Comparison of ENCODE assay signal across 31 mouse cellular contexts in genomic region chr2:181340426-181340825, GRCm38 (mm10). TPM values are rescaled to one million over a fixed set of nuclear protein-coding genes. Genes with fewer than 3 reads are reported as not detected.
A peak's percentile ranks its signal among the peaks of the same experiment; 100 is the strongest.
DNase-seq lines count a peak whose midpoint lies in the region; ATAC-seq and TF ChIP-seq lines count a peak whose summit lies in the region.
"Had no signal": no experiment of that assay in that cellular context is flagged by ENCODE, and none has a peak within 500 bp of the region (broad histone marks: within the 10 kb centered on the region; RNA-seq: fewer than 3 reads in every experiment).

No protein-coding gene starts in this region.

- H3K36me3 ChIP-seq in hindbrain, postnatal 0 days (ENCODE audit: insufficient read depth, low read length): peaks cover 48% of the 10 kb centered on the region
- H3K36me3 ChIP-seq in hindbrain, embryonic 14.5 days (replicated peaks; ENCODE audit: control insufficient read depth, insufficient read depth): peaks cover 84% of the 10 kb centered on the region

- ATAC-seq in hindbrain, postnatal 0 days: 0 out of 2 replicates have a peak, but pooled peaks have one; percentile 53
- ATAC-seq in hindbrain, embryonic 14.5 days (ENCODE audit: low FRiP score): no peak
- ATAC-seq: CD4-positive, CD25-positive, alpha-beta regulatory T cell, adult 4 months; forebrain, postnatal 0 days; intestine, embryonic 16.5 days; midbrain, embryonic 15.5 days had no signal

- 61% methylated on average over 4 of the region's 4 CpGs for WGBS in hindbrain, postnatal 0 days
- 82% methylated on average over 4 of the region's 4 CpGs for WGBS in hindbrain, embryonic 14.5 days
- WGBS in cerebellum, adult 2 months: 15% methylated on average over 4 of the region's 4 CpGs

- H3K27ac ChIP-seq in hindbrain, postnatal 0 days: no peak overlapping the region
- no peak overlapping the region for H3K27ac ChIP-seq in hindbrain, embryonic 14.5 days
- peak overlapping the region; percentile 46 for H3K27ac ChIP-seq in cerebellum, adult 2 months (ENCODE audit: insufficient read depth, low read length)
- H3K27ac ChIP-seq: embryonic facial prominence, embryonic 15.5 days; forebrain, embryonic 12.5 days; heart, embryonic 10.5 days; heart, embryonic 15.5 days; limb, embryonic 10.5 days; limb, embryonic 15.5 days; liver, embryonic 14.5 days; midbrain, embryonic 15.5 days; neural tube, embryonic 15.5 days had no signal

- H3K4me2 ChIP-seq in hindbrain, postnatal 0 days (ENCODE audit: low read depth, low read length): no peak overlapping the region
- no peak overlapping the region for H3K4me2 ChIP-seq in hindbrain, embryonic 14.5 days (replicated peaks)
- H3K4me2 ChIP-seq: embryonic facial prominence, embryonic 15.5 days; forebrain, embryonic 12.5 days; heart, embryonic 15.5 days; limb, embryonic 15.5 days; midbrain, embryonic 15.5 days; neural tube, embryonic 15.5 days had no signal

- DNase-seq in hindbrain, postnatal 0 days (ENCODE audit: low spot score): peak; percentile 12
- no peak for DNase-seq in hindbrain, embryonic 14.5 days (ENCODE audit: low spot score)
- DNase-seq in cerebellum, adult 11 months: peak; percentile 41
- DNase-seq in cerebellum, adult 2 months: peak; percentile 54 to 72
- peak; percentile 76 to 78 for DNase-seq in cerebellum, postnatal 14 days
- no peak for DNase-seq in T-cell, adult 2 months (ENCODE audit: low spot score)
- DNase-seq in right cerebral cortex, postnatal 14 days: no peak
- DNase-seq: adrenal gland, adult 2 months; adrenal gland, postnatal 36 days; forebrain, postnatal 0 days; gastrocnemius, postnatal 10 days; kidney, adult 9 months; kidney, postnatal 36 days; lung, adult 2 months; lung, postnatal 10 days; retina, postnatal 1 day; thymus, adult 2 months; thymus, postnatal 36 days had no signal

- TF ChIP-seq CTCF in hindbrain, postnatal 0 days (IDR thresholded peaks at IDR 0.05; ENCODE audit: low read depth): no peak
- no peak for TF ChIP-seq CTCF in cerebellum, adult 2 months (IDR thresholded peaks at IDR 0.05; ENCODE audit: borderline replicate concordance, insufficient read depth, low read depth, low read length)

- no peaks in the 10 kb centered on the region for H3K27me3 ChIP-seq in hindbrain, postnatal 0 days (ENCODE audit: insufficient read depth, low read length)
- H3K27me3 ChIP-seq in hindbrain, embryonic 14.5 days (ENCODE audit: control insufficient read depth, insufficient read depth, low read length): no peaks in the 10 kb centered on the region
- H3K27me3 ChIP-seq in cerebellum, adult 2 months (ENCODE audit: control insufficient read depth, insufficient read depth, low read length): no peaks in the 10 kb centered on the region
- H3K27me3 ChIP-seq: embryonic facial prominence, embryonic 15.5 days; forebrain, embryonic 12.5 days; heart, embryonic 15.5 days; limb, embryonic 15.5 days; midbrain, embryonic 15.5 days; neural tube, embryonic 15.5 days had no signal

- no peak for TF ChIP-seq POLR2A in cerebellum, adult 2 months (IDR thresholded peaks at IDR 0.05; ENCODE audit: borderline replicate concordance, insufficient read depth, low read length)

- H3K9ac ChIP-seq in hindbrain, postnatal 0 days (replicated peaks; ENCODE audit: low read length): no peak overlapping the region
- no peak overlapping the region for H3K9ac ChIP-seq in hindbrain, embryonic 14.5 days
- H3K9ac ChIP-seq: embryonic facial prominence, embryonic 15.5 days; forebrain, embryonic 12.5 days; forebrain, postnatal 0 days; heart, embryonic 15.5 days; limb, embryonic 15.5 days; liver, embryonic 14.5 days; midbrain, embryonic 15.5 days; neural tube, embryonic 15.5 days had no signal

- no peak overlapping the region for H3K4me3 ChIP-seq in hindbrain, postnatal 0 days (ENCODE audit: low read length)
- no peak overlapping the region for H3K4me3 ChIP-seq in hindbrain, embryonic 14.5 days (replicated peaks; ENCODE audit: low read length)
- H3K4me3 ChIP-seq in cerebellum, adult 2 months (replicated peaks; ENCODE audit: insufficient read depth, low read depth, low read length): no peak overlapping the region
- H3K4me3 ChIP-seq: embryonic facial prominence, embryonic 15.5 days; forebrain, embryonic 12.5 days; heart, embryonic 10.5 days; heart, embryonic 15.5 days; limb, embryonic 10.5 days; limb, embryonic 15.5 days; midbrain, embryonic 15.5 days; neural tube, embryonic 15.5 days had no signal

- no peaks in the 10 kb centered on the region for H3K9me3 ChIP-seq in hindbrain, postnatal 0 days (ENCODE audit: low read length)
- H3K9me3 ChIP-seq in hindbrain, embryonic 14.5 days (ENCODE audit: control insufficient read depth, low read length): no peaks in the 10 kb centered on the region
- H3K9me3 ChIP-seq: embryonic facial prominence, embryonic 15.5 days; forebrain, embryonic 12.5 days; heart, embryonic 10.5 days; heart, embryonic 15.5 days; limb, embryonic 10.5 days; limb, embryonic 15.5 days; midbrain, embryonic 15.5 days; neural tube, embryonic 15.5 days had no signal

- H3K4me1 ChIP-seq in hindbrain, postnatal 0 days (ENCODE audit: insufficient read depth, low read length): no peaks in the 10 kb centered on the region
- H3K4me1 ChIP-seq in hindbrain, embryonic 14.5 days (replicated peaks; ENCODE audit: control insufficient read depth, insufficient read depth, low read length): no peaks in the 10 kb centered on the region
- peaks cover 13% of the 10 kb centered on the region for H3K4me1 ChIP-seq in cerebellum, adult 2 months (ENCODE audit: control insufficient read depth, insufficient read depth, low read length)
- H3K4me1 ChIP-seq: embryonic facial prominence, embryonic 15.5 days; forebrain, embryonic 12.5 days; heart, embryonic 10.5 days; limb, embryonic 10.5 days; limb, embryonic 15.5 days; midbrain, embryonic 15.5 days; neural tube, embryonic 15.5 days had no signal

RNA-seq across cellular contexts. Expression of gene Rtel1, which starts 20.9 kb away (rescaled TPM):
- 52.2 and 97.2 TPM in 2 replicates for total RNA-seq in hindbrain, postnatal 0 days (2014; rRNA removed)
- polyA plus RNA-seq in hindbrain, postnatal 0 days (2015; fragmentation: Nextera tagmentation; extraction: Ambion mirVana): 21.6 and 28.0 TPM in 2 replicates
- polyA plus RNA-seq in hindbrain, embryonic 14.5 days (2014; fragmentation: Nextera tagmentation; extraction: Ambion mirVana): 39.9 and 40.8 TPM in 2 replicates
- 88.5 and 103 TPM in 2 replicates for polyA plus RNA-seq in cerebellum, adult 2 months (2012; rRNA removed)

RNA-seq across cellular contexts. Expression of gene Zgpat, which starts 24.3 kb away (rescaled TPM):
- total RNA-seq in hindbrain, postnatal 0 days (2014; rRNA removed): 66.3 and 85.3 TPM in 2 replicates
- 37.5 and 40.6 TPM in 2 replicates for polyA plus RNA-seq in hindbrain, postnatal 0 days (2015; fragmentation: Nextera tagmentation; extraction: Ambion mirVana)
- 66.7 and 67.6 TPM in 2 replicates for polyA plus RNA-seq in hindbrain, embryonic 14.5 days (2014; fragmentation: Nextera tagmentation; extraction: Ambion mirVana)
- polyA plus RNA-seq in cerebellum, adult 2 months (2012; rRNA removed): 102 and 106 TPM in 2 replicates

RNA-seq across cellular contexts. Expression of gene Arfrp1, which starts 24.8 kb away (rescaled TPM):
- 13.0 and 14.7 TPM in 2 replicates for total RNA-seq in hindbrain, postnatal 0 days (2014; rRNA removed)
- polyA plus RNA-seq in hindbrain, postnatal 0 days (2015; fragmentation: Nextera tagmentation; extraction: Ambion mirVana): 70.7 TPM in 2 replicates
- polyA plus RNA-seq in hindbrain, embryonic 14.5 days (2014; fragmentation: Nextera tagmentation; extraction: Ambion mirVana): 62.3 and 63.3 TPM in 2 replicates
- polyA plus RNA-seq in cerebellum, adult 2 months (2012; rRNA removed): 75.6 and 77.7 TPM in 2 replicates

RNA-seq across cellular contexts. Expression of gene Stmn3, which starts 26.1 kb away (rescaled TPM):
- 1,221 and 1,263 TPM in 2 replicates for total RNA-seq in hindbrain, postnatal 0 days (2014; rRNA removed)
- 1,758 and 1,824 TPM in 2 replicates for polyA plus RNA-seq in hindbrain, postnatal 0 days (2015; fragmentation: Nextera tagmentation; extraction: Ambion mirVana)
- 1,468 and 1,594 TPM in 2 replicates for polyA plus RNA-seq in hindbrain, embryonic 14.5 days (2014; fragmentation: Nextera tagmentation; extraction: Ambion mirVana)
- 1,100 TPM in 2 replicates for polyA plus RNA-seq in cerebellum, adult 2 months (2012; rRNA removed)
- total RNA-seq: granulocyte monocyte progenitor cell, adult 5-6 weeks had no signal
- polyA plus RNA-seq: CD4-positive, CD25-positive, alpha-beta regulatory T cell, adult 4 months; spleen, adult 2 months had no signal

RNA-seq across cellular contexts. Expression of gene Lime1, which starts 39.5 kb away (rescaled TPM):
- total RNA-seq in hindbrain, postnatal 0 days (2014; rRNA removed): 49.0 and 62.1 TPM in 2 replicates
- polyA plus RNA-seq in hindbrain, postnatal 0 days (2015; fragmentation: Nextera tagmentation; extraction: Ambion mirVana): 24.1 and 26.2 TPM in 2 replicates
- polyA plus RNA-seq in hindbrain, embryonic 14.5 days (2014; fragmentation: Nextera tagmentation; extraction: Ambion mirVana): 39.7 and 47.4 TPM in 2 replicates
- 79.8 and 85.0 TPM in 2 replicates for polyA plus RNA-seq in cerebellum, adult 2 months (2012; rRNA removed)

Comparison
In these comparisons a context has a peak if more than half of its experiments do, and no peak if none do; other contexts are left out.
1. DNase-seq: peak in hindbrain, postnatal 0 days (single experiment), cerebellum, adult 11 months (single experiment), cerebellum, adult 2 months (2 of 2) and cerebellum, postnatal 14 days (2 of 2); none in hindbrain, embryonic 14.5 days (single experiment), T-cell, adult 2 months (single experiment) and right cerebral cortex, postnatal 14 days (single experiment).